Mouse (Mus musculus): Measurements from ENCODE around the gene Fhit.

Gene Fhit

GRCm38 (mm10) chr14:10364281-10364680 is 797.6 kb downstream of the Fhit start:
- DNase-seq (ENCODE audit: low read depth, low spot score): no peak

GRCm38 (mm10) chr14:10363306-10363705 is 798.5 kb downstream of the Fhit start:
- DNase-seq (ENCODE audit: low read depth, low spot score): no peak

- DNase-seq (ENCODE audit: low read depth, low spot score): peak; percentile 74
Observed at GRCm38 (mm10) chr14:10345905-10346304, 815.9 kb downstream of the Fhit start.

- DNase-seq (ENCODE audit: low read depth, low spot score): no peak
Observed at GRCm38 (mm10) chr14:10344064-10344463, 817.8 kb downstream of the Fhit start.

GRCm38 (mm10) chr14:10316764-10317163 is 845.1 kb downstream of the Fhit start:
- no peak for DNase-seq (ENCODE audit: low read depth, low spot score)

- no peak for DNase-seq (ENCODE audit: low read depth, low spot score)
Observed at GRCm38 (mm10) chr14:10312190-10312589, 849.6 kb downstream of the Fhit start.

GRCm38 (mm10) chr14:10305286-10305685 is 856.5 kb downstream of the Fhit start:
- no peak for DNase-seq (ENCODE audit: low read depth, low spot score)

- no peak for DNase-seq (ENCODE audit: low read depth, low spot score)
Observed at GRCm38 (mm10) chr14:10301497-10301896, 860.3 kb downstream of the Fhit start.

GRCm38 (mm10) chr14:10300914-10301313 is 860.9 kb downstream of the Fhit start:
- DNase-seq (ENCODE audit: low read depth, low spot score): no peak

GRCm38 (mm10) chr14:10299030-10299429 is 862.8 kb downstream of the Fhit start:
- no peak for DNase-seq (ENCODE audit: low read depth, low spot score)

- DNase-seq (ENCODE audit: low read depth, low spot score): no peak
Observed at GRCm38 (mm10) chr14:10289043-10289442, 872.8 kb downstream of the Fhit start.

GRCm38 (mm10) chr14:10286027-10286426 is 875.8 kb downstream of the Fhit start:
- DNase-seq (ENCODE audit: low read depth, low spot score): no peak

GRCm38 (mm10) chr14:10228708-10229107 is 933.1 kb downstream of the Fhit start:
- no peak for DNase-seq (ENCODE audit: low read depth, low spot score)

GRCm38 (mm10) chr14:10221847-10222246 is 940.0 kb downstream of the Fhit start:
- DNase-seq (ENCODE audit: low read depth, low spot score): peak; percentile 76

GRCm38 (mm10) chr14:10213216-10213615 is 948.6 kb downstream of the Fhit start:
- no peak for DNase-seq (ENCODE audit: low read depth, low spot score)

GRCm38 (mm10) chr14:10211184-10211583 is 950.7 kb downstream of the Fhit start:
- no peak for DNase-seq (ENCODE audit: low read depth, low spot score)

- no peak for DNase-seq (ENCODE audit: low read depth, low spot score)
Observed at GRCm38 (mm10) chr14:10209007-10209406, 952.8 kb downstream of the Fhit start.

- DNase-seq (ENCODE audit: low read depth, low spot score): no peak
Observed at GRCm38 (mm10) chr14:10205699-10206098, 956.1 kb downstream of the Fhit start.

- DNase-seq (ENCODE audit: low read depth, low spot score): no peak
Observed at GRCm38 (mm10) chr14:10205290-10205689, 956.5 kb downstream of the Fhit start.

GRCm38 (mm10) chr14:10194130-10194529 is 967.7 kb downstream of the Fhit start:
- no peak for DNase-seq (ENCODE audit: low read depth, low spot score)

GRCm38 (mm10) chr14:10171761-10172160 is 990.1 kb downstream of the Fhit start:
- DNase-seq (ENCODE audit: low read depth, low spot score): no peak

- DNase-seq (ENCODE audit: low read depth, low spot score): peak; percentile 69
Observed at GRCm38 (mm10) chr14:10166641-10167429, 995.0 kb downstream of the Fhit start.

GRCm38 (mm10) chr14:10149872-10150271 is 1012.0 kb downstream of the Fhit start:
- DNase-seq (ENCODE audit: low read depth, low spot score): no peak

GRCm38 (mm10) chr14:10139311-10139710 is 1022.5 kb downstream of the Fhit start:
- no peak for DNase-seq (ENCODE audit: low read depth, low spot score)
